8 mouse cellular contexts compared by ENCODE assay signal in the genomic region with DNA sequence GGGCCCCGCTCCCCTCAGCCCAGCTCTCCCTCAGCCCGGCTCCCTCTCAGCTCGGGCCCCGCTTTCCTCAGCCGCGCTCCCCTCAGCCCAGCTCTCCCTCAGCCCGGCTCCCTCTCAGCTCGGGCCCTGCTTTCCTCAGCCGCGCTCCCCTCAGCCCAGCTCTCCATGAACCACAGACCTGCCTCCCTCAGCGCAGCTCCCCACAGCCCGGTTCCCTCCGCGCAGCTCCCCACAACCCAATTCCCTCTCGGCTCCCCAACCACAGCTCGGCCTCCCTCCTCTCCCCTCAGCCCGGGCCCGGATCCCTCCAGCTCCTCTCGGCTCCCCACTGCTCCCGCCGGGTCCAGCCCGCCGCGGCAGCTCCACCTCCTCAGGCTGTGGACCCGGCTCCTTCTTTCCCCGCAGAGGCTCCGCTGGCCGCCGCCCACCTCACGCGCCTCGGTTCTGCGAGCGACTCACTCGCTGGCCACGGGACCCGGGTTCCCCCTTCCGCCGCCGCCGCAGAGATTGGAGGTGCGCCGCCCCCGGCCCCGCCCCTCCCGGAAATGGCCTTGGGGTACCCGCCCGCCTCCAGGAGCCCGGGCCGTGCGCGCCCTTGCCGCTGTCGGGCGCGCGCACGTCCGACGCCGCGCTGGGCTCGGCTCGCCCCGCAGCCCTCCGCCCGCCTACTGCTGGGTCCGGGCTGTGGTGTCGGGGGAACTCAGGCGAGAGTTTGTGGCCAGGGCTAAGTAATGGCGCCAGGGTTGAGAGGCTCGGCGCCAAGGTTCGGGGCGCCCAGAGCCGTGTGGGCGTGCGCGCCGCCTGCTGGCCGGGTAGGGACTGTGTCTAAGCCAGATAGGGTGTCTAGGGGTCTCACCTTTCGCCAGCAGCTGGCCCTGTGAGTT. TPM values are rescaled to one million over a fixed set of nuclear protein-coding genes. Genes with fewer than 3 reads are reported as not detected.
A peak's percentile ranks its signal among the peaks of the same experiment; 100 is the strongest.
DNase-seq lines count a peak whose midpoint lies in the region; ATAC-seq and TF ChIP-seq lines count a peak whose summit lies in the region.

A gene (minus strand): TSS at position 547 of the 884 bp plus-strand sequence.

- TF ChIP-seq CTCF in gastrocnemius, adult 2 months (IDR thresholded peaks at IDR 0.05): peak; percentile 91
- TF ChIP-seq CTCF in hindbrain, postnatal 0 days (IDR thresholded peaks at IDR 0.05; ENCODE audit: low read depth): peak; percentile 76
- TF ChIP-seq CTCF in left cerebral cortex, adult 2 months (IDR thresholded peaks at IDR 0.05): peak; percentile 77

- peak within 1 kb of the TSS; percentile 86 for H3K4me2 ChIP-seq in hindbrain, postnatal 0 days (ENCODE audit: low read depth, low read length)

- H3K27ac ChIP-seq in gastrocnemius, adult 2 months: peak within 1 kb of the TSS; percentile 92
- H3K27ac ChIP-seq in hindbrain, postnatal 0 days: peak within 1 kb of the TSS; percentile 86
- peak within 1 kb of the TSS; percentile 92 for H3K27ac ChIP-seq in left cerebral cortex, adult 2 months

- H3K4me3 ChIP-seq in gastrocnemius, adult 2 months: peak within 1 kb of the TSS; percentile 84
- H3K4me3 ChIP-seq in hindbrain, postnatal 0 days (ENCODE audit: low read length): peak within 1 kb of the TSS; percentile 74
- H3K4me3 ChIP-seq in left cerebral cortex, adult 2 months: peak within 1 kb of the TSS; percentile 73

- intact Hi-C loops in gastrocnemius, adult 2 months (cut with DNase I): no loop called here
- intact Hi-C loops in left cerebral cortex, adult 2 months (cut with DNase I): no loop called here

- peak; percentile 80 for DNase-seq in WW6 (ENCODE audit: low read depth, low spot score)
- DNase-seq in cerebellum, postnatal 4 days (ENCODE audit: low spot score in 2 of 2): peak; percentile 92 to 93
- peak; percentile 94 for DNase-seq in gastrocnemius, adult 2 months
- DNase-seq in hindbrain, postnatal 0 days (ENCODE audit: low spot score): peak; percentile 97
- peak; percentile 88 to 89 for DNase-seq in left cerebral cortex, adult 2 months (ENCODE audit: extremely low spot score in 1 of 2, low spot score in 2 of 2)
- peak; percentile 84 to 87 for DNase-seq in right cerebral cortex, adult 2 months (ENCODE audit: low spot score in 2 of 2)
- peak; percentile 94 for DNase-seq in urinary bladder, postnatal 14 days (ENCODE audit: low spot score)

- ATAC-seq in hindbrain, postnatal 0 days: peak; percentile 93
- ATAC-seq in megakaryocyte, adult 5-6 weeks (ENCODE audit: poor library complexity, severe bottlenecking): peak; percentile 78

- WGBS in hindbrain, postnatal 0 days: 1% methylated on average over 79 of the region's 82 CpGs

- H3K4me1 ChIP-seq in hindbrain, postnatal 0 days (ENCODE audit: insufficient read depth, low read length): peaks cover 6% of the 10 kb centered on the region

- H3K27me3 ChIP-seq in hindbrain, postnatal 0 days (ENCODE audit: insufficient read depth, low read length): no peaks in the 10 kb centered on the region

- H3K9me3 ChIP-seq in hindbrain, postnatal 0 days (ENCODE audit: low read length): no peaks in the 10 kb centered on the region

- H3K36me3 ChIP-seq in hindbrain, postnatal 0 days (ENCODE audit: insufficient read depth, low read length): no peaks in the 10 kb centered on the region

- H3K9ac ChIP-seq in hindbrain, postnatal 0 days (replicated peaks; ENCODE audit: low read length): peak within 1 kb of the TSS; percentile 71

RNA-seq across cellular contexts. Expression of the gene that starts here (rescaled TPM):
- 1 to 10 TPM; 6.0 to 6.6 TPM for total RNA-seq in gastrocnemius, adult 2 months (2021)
- 52.1 and 57.1 TPM in 2 replicates for total RNA-seq in hindbrain, postnatal 0 days (2014; rRNA removed)
- 36.1 and 36.8 TPM in 2 replicates for polyA plus RNA-seq in hindbrain, postnatal 0 days (2015; fragmentation: Nextera tagmentation; extraction: Ambion mirVana)
- total RNA-seq in left cerebral cortex, adult 2 months (2021): 10 to 100 TPM; 21.8 to 23.1 TPM
- total RNA-seq in megakaryocyte, adult 5-6 weeks (2015): 78.2 and 85.2 TPM in 2 replicates
- 66.9 and 67.6 TPM in 2 replicates for total RNA-seq in megakaryocyte, adult 5-6 weeks (2017)

Comparison
In these comparisons a context has a peak if more than half of its experiments do, and no peak if none do; other contexts are left out.
1. Peak in every context shown above with its lines: DNase-seq, ATAC-seq, H3K4me3 ChIP-seq and H3K27ac ChIP-seq.